Mouse (Mus musculus): ENCODE measurements around the gene Cpa2. TPM values are rescaled to one million over a fixed set of nuclear protein-coding genes. Genes with fewer than 3 reads are reported as not detected.
A peak's percentile ranks its signal among the peaks of the same experiment; 100 is the strongest.

Cpa2 gene
- total and polyA plus RNA-seq, 2 experiments from 2014 or later: 6.2 to 13.0 TPM

DNA sequence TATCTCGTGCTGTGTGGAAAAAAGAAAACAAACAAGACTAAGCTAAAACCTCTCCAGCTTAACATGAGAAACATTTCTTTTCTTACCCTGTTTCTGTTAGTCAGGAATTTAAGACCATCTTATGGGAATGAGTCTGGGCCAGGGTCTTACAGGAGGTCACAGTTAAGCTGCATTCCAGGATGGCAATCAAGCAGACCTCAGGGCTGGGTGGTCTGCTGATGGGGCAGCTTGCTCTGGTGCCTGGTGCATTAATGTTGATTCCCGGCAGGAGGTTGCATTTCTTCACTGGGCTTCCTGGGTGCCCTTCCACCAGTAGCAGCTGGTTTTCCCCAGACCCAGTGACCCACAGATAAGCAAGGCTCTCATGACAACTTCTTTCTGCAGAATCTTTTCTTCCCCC lies 48.4 kb downstream of the Cpa2 start:
- Histone ChIP-seq H3K27ac (ENCODE audit: low read depth, low read length) (no peak overlapping the region), H3K4me1 (ENCODE audit: insufficient read depth, low read length) (no peaks in the 10 kb centered on the region), H3K36me3 (ENCODE audit: insufficient read depth, low read length) (no peaks in the 10 kb centered on the region), H3K4me3 (ENCODE audit: low read depth, low read length) (no peak overlapping the region), H3K9ac (replicated peaks; ENCODE audit: low read length, poor library complexity, severe bottlenecking) (no peak overlapping the region), H3K27me3 (ENCODE audit: insufficient read depth, low read length) (no peaks in the 10 kb centered on the region), H3K9me3 (ENCODE audit: low read length) (no peaks in the 10 kb centered on the region), H3K4me2 (ENCODE audit: low read depth, low read length, poor library complexity, severe bottlenecking) (no peak overlapping the region)
- no peak for ATAC-seq (ENCODE audit: low FRiP score)
- no peak for TF ChIP-seq CTCF (IDR thresholded peaks at IDR 0.05)
- DNase-seq (ENCODE audit: low spot score): no peak
- WGBS: 46% methylated on average over 2 of the region's 2 CpGs

GRCm38 (mm10) chr6:30591851-30592404 lies 50.5 kb downstream of the Cpa2 start:
- no peaks in the 10 kb centered on the region for H3K27me3 ChIP-seq (ENCODE audit: insufficient read depth, low read length)
- no peak overlapping the region for H3K4me3 ChIP-seq (ENCODE audit: low read depth, low read length)
- H3K9ac ChIP-seq (replicated peaks; ENCODE audit: low read length, poor library complexity, severe bottlenecking): no peak overlapping the region
- H3K9me3 ChIP-seq (ENCODE audit: low read length): no peaks in the 10 kb centered on the region
- WGBS: 60% methylated on average over 5 of the region's 5 CpGs
- ATAC-seq (ENCODE audit: low FRiP score) (no peak), DNase-seq (ENCODE audit: low spot score) (no peak)
- no peak overlapping the region for H3K4me2 ChIP-seq (ENCODE audit: low read depth, low read length, poor library complexity, severe bottlenecking)
- H3K27ac ChIP-seq (ENCODE audit: low read depth, low read length): no peak overlapping the region
- no peaks in the 10 kb centered on the region for H3K4me1 ChIP-seq (ENCODE audit: insufficient read depth, low read length)
- H3K36me3 ChIP-seq (ENCODE audit: insufficient read depth, low read length): no peaks in the 10 kb centered on the region
- TF ChIP-seq CTCF (IDR thresholded peaks at IDR 0.05): no peak

- no peaks in the 10 kb centered on the region for H3K4me1 ChIP-seq (ENCODE audit: insufficient read depth, low read length)
- H3K36me3 ChIP-seq (ENCODE audit: insufficient read depth, low read length): no peaks in the 10 kb centered on the region
- no peak overlapping the region for H3K27ac ChIP-seq (ENCODE audit: low read depth, low read length)
- DNase-seq (ENCODE audit: low spot score): peak; percentile 30
- no peak overlapping the region for H3K4me2 ChIP-seq (ENCODE audit: low read depth, low read length, poor library complexity, severe bottlenecking)
- no peak overlapping the region for H3K9ac ChIP-seq (replicated peaks; ENCODE audit: low read length, poor library complexity, severe bottlenecking)
- no peaks in the 10 kb centered on the region for H3K27me3 ChIP-seq (ENCODE audit: insufficient read depth, low read length)
- 35% methylated on average over 10 of the region's 10 CpGs for WGBS
- no peak for TF ChIP-seq CTCF (IDR thresholded peaks at IDR 0.05)
- no peaks in the 10 kb centered on the region for H3K9me3 ChIP-seq (ENCODE audit: low read length)
- no peak for ATAC-seq (ENCODE audit: low FRiP score)
- no peak overlapping the region for H3K4me3 ChIP-seq (ENCODE audit: low read depth, low read length)
Measured at GRCm38 (mm10) chr6:30592417-30592974, 51.1 kb downstream of the Cpa2 start.

DNA sequence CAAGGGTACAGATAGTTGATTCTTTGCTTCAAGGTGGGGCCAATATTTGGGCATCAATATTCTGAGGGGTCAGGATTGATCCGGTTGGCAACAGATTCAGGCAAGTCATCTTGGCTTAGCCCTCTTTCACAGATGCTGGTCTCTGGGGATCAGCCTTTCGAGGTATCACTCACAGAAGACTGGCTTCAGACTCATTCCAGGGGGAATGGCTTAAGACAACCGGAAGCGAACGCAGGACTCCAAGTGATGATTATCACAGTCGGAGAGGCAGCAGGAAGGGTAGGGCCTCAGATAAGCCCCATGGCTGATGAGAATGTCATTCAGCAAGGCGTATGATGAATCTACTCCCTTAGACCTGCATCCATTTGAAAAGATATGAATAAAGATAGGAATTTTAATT lies 53.0 kb downstream of the Cpa2 start:
- Histone ChIP-seq H3K27me3 (ENCODE audit: insufficient read depth, low read length) (no peaks in the 10 kb centered on the region), H3K27ac (ENCODE audit: low read depth, low read length) (no peak overlapping the region), H3K4me1 (ENCODE audit: insufficient read depth, low read length) (no peaks in the 10 kb centered on the region), H3K4me2 (ENCODE audit: low read depth, low read length, poor library complexity, severe bottlenecking) (no peak overlapping the region), H3K4me3 (ENCODE audit: low read depth, low read length) (no peak overlapping the region), H3K9ac (replicated peaks; ENCODE audit: low read length, poor library complexity, severe bottlenecking) (no peak overlapping the region), H3K36me3 (ENCODE audit: insufficient read depth, low read length) (no peaks in the 10 kb centered on the region), H3K9me3 (ENCODE audit: low read length) (no peaks in the 10 kb centered on the region)
- TF ChIP-seq CTCF (IDR thresholded peaks at IDR 0.05): no peak
- ATAC-seq (ENCODE audit: low FRiP score) (no peak), DNase-seq (ENCODE audit: low spot score) (no peak)
- WGBS: 70% methylated on average over 7 of the region's 7 CpGs

- Histone ChIP-seq H3K9ac (replicated peaks; ENCODE audit: low read length, poor library complexity, severe bottlenecking) (no peak overlapping the region), H3K4me2 (ENCODE audit: low read depth, low read length, poor library complexity, severe bottlenecking) (no peak overlapping the region), H3K27ac (ENCODE audit: low read depth, low read length) (no peak overlapping the region), H3K27me3 (ENCODE audit: insufficient read depth, low read length) (no peaks in the 10 kb centered on the region), H3K9me3 (ENCODE audit: low read length) (no peaks in the 10 kb centered on the region), H3K36me3 (ENCODE audit: insufficient read depth, low read length) (no peaks in the 10 kb centered on the region), H3K4me1 (ENCODE audit: insufficient read depth, low read length) (no peaks in the 10 kb centered on the region), H3K4me3 (ENCODE audit: low read depth, low read length) (no peak overlapping the region)
- no peak for TF ChIP-seq CTCF (IDR thresholded peaks at IDR 0.05)
- no peak for DNase-seq (ENCODE audit: low spot score)
- WGBS: 80% methylated on average over 8 of the region's 8 CpGs
- no peak for ATAC-seq (ENCODE audit: low FRiP score)
Measured at GRCm38 (mm10) chr6:30596230-30596898, 55.0 kb downstream of the Cpa2 start.

- Histone ChIP-seq H3K9ac (replicated peaks; ENCODE audit: low read length, poor library complexity, severe bottlenecking) (no peak overlapping the region), H3K9me3 (ENCODE audit: low read length) (no peaks in the 10 kb centered on the region), H3K27ac (ENCODE audit: low read depth, low read length) (no peak overlapping the region), H3K4me1 (ENCODE audit: insufficient read depth, low read length) (no peaks in the 10 kb centered on the region), H3K27me3 (ENCODE audit: insufficient read depth, low read length) (no peaks in the 10 kb centered on the region), H3K4me2 (ENCODE audit: low read depth, low read length, poor library complexity, severe bottlenecking) (no peak overlapping the region), H3K36me3 (ENCODE audit: insufficient read depth, low read length) (no peaks in the 10 kb centered on the region), H3K4me3 (ENCODE audit: low read depth, low read length) (no peak overlapping the region)
- no peak for DNase-seq (ENCODE audit: low spot score)
- ATAC-seq (ENCODE audit: low FRiP score): no peak
- no peak for TF ChIP-seq CTCF (IDR thresholded peaks at IDR 0.05)
- 79% methylated on average over 3 of the region's 3 CpGs for WGBS
Measured at GRCm38 (mm10) chr6:30600033-30600432, 58.7 kb downstream of the Cpa2 start.

Data from midbrain, postnatal 0 days (tissue).